Mouse (Mus musculus) heart, embryonic 12.5 days (tissue): ENCODE data around the gene Ankrd42. TPM values are rescaled to one million over a fixed set of nuclear protein-coding genes. Genes with fewer than 3 reads are reported as not detected.

Experiments used
- ATAC-seq: fragments of 200-750 bp; cut with Nextera tagmentation; 2 replicates; pipeline ENCODE4 v1.8.0; 2017; ENCODE audit warnings: moderate TSS enrichment, moderate library complexity; ENCODE audit not compliant: insufficient number of reproducible peaks, low FRiP score
- H3K27ac ChIP-seq: fragments of 300-500 bp; sonication (generic); 2 replicates; pipeline ENCODE4 v1.5.1; 2016; ENCODE audit warnings: mild to moderate bottlenecking, moderate library complexity; ENCODE audit not compliant: poor library complexity, severe bottlenecking
- H3K27me3 ChIP-seq: fragments of 300-500 bp; sonication (generic); replicated peaks from 2 replicates; pipeline ENCODE4 v1.6.1; 2016; ENCODE audit warnings: mild to moderate bottlenecking, moderate library complexity
- H3K36me3 ChIP-seq: fragments of 300-500 bp; sonication (generic); 2 replicates; pipeline ENCODE4 v1.6.1; 2016; ENCODE audit warnings: mild to moderate bottlenecking, moderate library complexity
- H3K4me1 ChIP-seq: fragments of 300-500 bp; sonication (generic); replicated peaks from 2 replicates; pipeline ENCODE4 v1.6.1; 2016; ENCODE audit warnings: mild to moderate bottlenecking
- H3K4me2 ChIP-seq: fragments of 300-500 bp; sonication (generic); 2 replicates; pipeline ENCODE4 v1.6.1; 2016; ENCODE audit warnings: mild to moderate bottlenecking, moderate library complexity
- H3K4me3 ChIP-seq: fragments of 300-500 bp; sonication (generic); 2 replicates; pipeline ENCODE4 v1.5.1; 2016; ENCODE audit warnings: mild to moderate bottlenecking
- H3K9ac ChIP-seq: fragments of 300-500 bp; sonication (generic); 2 replicates; pipeline ENCODE4 v1.6.1; 2016; ENCODE audit warnings: mild to moderate bottlenecking, moderate library complexity
- H3K9me3 ChIP-seq: fragments of 300-500 bp; sonication (generic); replicated peaks from 2 replicates; pipeline ENCODE4 v1.6.1; 2016; ENCODE audit warnings: mild to moderate bottlenecking, moderate library complexity
- WGBS: fragments of 180-500 bp; shearing (Covaris S2); methylation state at CpG from one replicate; pipeline ENCODE4 v1.1.7; 2016; 5-methylcytosine and 5-hydroxymethylcytosine counted together
- polyA plus RNA-seq: library from polyadenylated mRNA; unstranded; fragments of >200 nt; fragmentation: Nextera tagmentation; extraction: Ambion mirVana; gene quantifications from 2 replicates; pipeline ENCODE4 v1.2.1, GENCODE M21; 2016

Gene Ankrd42
- polyA plus RNA-seq, 1 experiment from 2014 or later: 5.4 TPM

DNA sequence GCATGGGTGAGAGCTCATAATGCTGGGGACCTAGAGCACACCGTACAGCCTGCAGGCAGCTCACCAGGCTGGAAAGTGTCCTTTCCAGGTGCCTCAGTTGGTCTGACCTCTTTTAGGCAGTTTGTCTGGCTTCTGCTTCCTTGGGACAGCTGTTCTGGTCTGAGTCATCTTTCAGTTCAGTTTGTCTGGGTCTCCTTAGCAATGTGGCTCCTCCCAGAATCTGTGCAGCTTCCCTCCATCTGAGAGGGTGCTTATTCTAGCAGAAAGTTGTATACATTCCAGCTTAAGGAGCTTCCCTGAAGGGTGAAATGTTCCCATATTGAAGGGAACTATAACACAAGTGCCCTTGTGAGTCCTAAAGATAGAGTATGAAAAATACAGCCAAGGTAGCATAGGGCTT lies 70.2 kb downstream of the Ankrd42 start:
- WGBS: 89% methylated on average over 1 of the region's 1 CpGs
- ATAC-seq: no peak
- Histone ChIP-seq H3K4me2 (no peak overlapping the region), H3K4me3 (no peak overlapping the region), H3K27ac (no peak overlapping the region), H3K9me3 (no peaks in the 10 kb centered on the region), H3K27me3 (no peaks in the 10 kb centered on the region), H3K4me1 (peaks cover 4% of the 10 kb centered on the region; the same call in 1 of the 2 replicates), H3K9ac (no peak overlapping the region), H3K36me3 (peaks cover 17% of the 10 kb centered on the region)

DNA sequence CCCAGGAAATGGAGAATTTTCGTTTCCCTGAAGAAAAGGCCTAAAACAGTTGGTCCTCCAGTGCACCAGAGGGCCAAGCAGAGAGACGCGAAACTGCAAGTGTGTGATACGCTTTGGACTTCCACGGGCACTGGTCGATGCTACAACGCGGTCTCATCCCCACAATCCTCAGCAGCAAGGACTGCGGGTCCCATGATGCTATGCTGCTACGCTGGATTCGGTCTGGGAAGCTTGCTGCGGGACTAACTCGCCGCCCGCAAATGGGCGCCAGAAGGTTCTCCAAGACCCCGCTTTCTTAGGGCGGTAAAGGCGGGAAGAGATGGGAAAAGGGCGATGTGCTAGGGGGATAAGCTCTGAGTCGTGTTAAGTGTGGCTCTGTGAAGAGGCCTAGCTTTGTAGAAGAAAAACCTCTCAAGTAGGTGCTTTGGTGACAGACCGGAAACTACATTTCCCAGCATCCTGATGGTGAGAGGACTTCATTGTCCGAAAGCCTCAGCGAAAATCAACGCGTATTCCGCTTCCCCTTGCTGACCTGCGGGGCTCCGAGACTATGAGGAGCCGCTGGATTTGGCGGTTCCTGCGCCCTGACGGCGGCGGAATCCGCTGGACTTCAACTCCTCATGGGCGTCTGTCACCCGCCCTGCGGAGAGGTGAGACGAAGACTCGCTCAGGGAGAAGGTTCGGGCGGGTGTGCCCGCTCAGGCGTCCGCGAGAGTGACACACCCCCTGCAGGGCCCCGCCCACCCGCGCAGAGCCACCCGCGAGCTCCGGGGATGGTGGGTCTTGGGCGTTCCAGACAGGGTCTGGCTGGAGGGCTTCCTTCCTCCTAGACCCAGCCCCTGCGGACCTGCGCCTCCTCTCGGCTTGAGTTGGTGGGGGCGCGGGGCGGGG lies 75.7 kb downstream of the Ankrd42 start, which contains the start of gene Ccdc90b:
Gene Ccdc90b (plus strand): TSS at position 164 of the 891 bp plus-strand sequence.
- under 1% methylated on average over 60 of the region's 60 CpGs for WGBS
- Histone ChIP-seq H3K4me2 (peak within 1 kb of the TSS; percentile 75), H3K27me3 (no peaks in the 10 kb centered on the region), H3K4me3 (peak within 1 kb of the TSS; percentile 58), H3K36me3 (peaks cover 4% of the 10 kb centered on the region; the same call in 1 of the 2 replicates), H3K4me1 (peaks cover 6% of the 10 kb centered on the region; the same call in 1 of the 2 replicates), H3K9ac (peak within 1 kb of the TSS; percentile 68), H3K27ac (peak within 1 kb of the TSS; percentile 88), H3K9me3 (no peaks in the 10 kb centered on the region)
- peak; percentile 98 for ATAC-seq

DNA sequence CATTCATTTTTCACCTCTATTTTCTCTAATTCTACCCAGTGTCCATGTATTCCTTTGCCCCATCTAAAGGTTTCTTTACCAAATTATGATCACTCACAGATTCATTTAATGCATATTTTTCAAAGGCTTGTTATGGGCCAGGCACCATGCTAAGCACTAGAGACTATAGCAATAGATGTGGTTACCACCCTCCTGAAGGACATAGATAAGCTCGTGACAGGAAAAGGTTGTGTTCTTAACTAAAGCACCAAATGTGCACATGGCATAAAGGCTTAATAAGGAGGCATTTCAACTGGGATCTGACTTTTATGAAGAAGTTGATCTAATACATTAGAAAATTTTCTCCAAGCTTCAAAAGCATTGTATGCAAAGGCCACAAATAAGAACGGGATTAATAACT lies 78.2 kb downstream of the Ankrd42 start:
- no peak overlapping the region for H3K9ac ChIP-seq
- no peak overlapping the region for H3K4me3 ChIP-seq
- no peaks in the 10 kb centered on the region for H3K36me3 ChIP-seq
- H3K27ac ChIP-seq: no peak overlapping the region
- ATAC-seq: no peak
- no peak overlapping the region for H3K4me2 ChIP-seq
- no peaks in the 10 kb centered on the region for H3K9me3 ChIP-seq
- peaks cover 6% of the 10 kb centered on the region; the same call in 1 of the 2 replicates for H3K4me1 ChIP-seq
- 77% methylated on average over 2 of the region's 2 CpGs for WGBS
- H3K27me3 ChIP-seq: no peaks in the 10 kb centered on the region

DNA sequence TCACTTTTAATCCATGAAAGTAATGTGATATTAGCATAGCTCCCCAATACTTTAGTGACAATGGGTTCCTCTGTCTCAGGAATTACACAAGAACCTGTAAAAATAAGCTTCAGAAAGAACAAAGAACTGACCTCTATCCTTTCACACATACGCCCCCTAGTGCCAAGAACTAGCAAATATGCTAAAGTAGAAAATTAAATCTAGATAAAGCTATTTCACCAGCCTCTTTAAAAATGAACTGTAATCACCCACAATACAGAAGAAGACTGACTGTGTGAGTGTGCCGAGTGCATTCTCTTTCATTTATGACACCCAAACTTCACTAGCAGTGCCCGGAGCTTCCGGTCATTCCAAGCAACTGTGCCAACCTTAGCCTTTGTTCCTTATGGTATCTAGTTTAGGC lies 86.0 kb downstream of the Ankrd42 start:
- no peak for ATAC-seq
- H3K4me3 ChIP-seq: no peak overlapping the region
- 53% methylated on average over 4 of the region's 4 CpGs for WGBS

DNA sequence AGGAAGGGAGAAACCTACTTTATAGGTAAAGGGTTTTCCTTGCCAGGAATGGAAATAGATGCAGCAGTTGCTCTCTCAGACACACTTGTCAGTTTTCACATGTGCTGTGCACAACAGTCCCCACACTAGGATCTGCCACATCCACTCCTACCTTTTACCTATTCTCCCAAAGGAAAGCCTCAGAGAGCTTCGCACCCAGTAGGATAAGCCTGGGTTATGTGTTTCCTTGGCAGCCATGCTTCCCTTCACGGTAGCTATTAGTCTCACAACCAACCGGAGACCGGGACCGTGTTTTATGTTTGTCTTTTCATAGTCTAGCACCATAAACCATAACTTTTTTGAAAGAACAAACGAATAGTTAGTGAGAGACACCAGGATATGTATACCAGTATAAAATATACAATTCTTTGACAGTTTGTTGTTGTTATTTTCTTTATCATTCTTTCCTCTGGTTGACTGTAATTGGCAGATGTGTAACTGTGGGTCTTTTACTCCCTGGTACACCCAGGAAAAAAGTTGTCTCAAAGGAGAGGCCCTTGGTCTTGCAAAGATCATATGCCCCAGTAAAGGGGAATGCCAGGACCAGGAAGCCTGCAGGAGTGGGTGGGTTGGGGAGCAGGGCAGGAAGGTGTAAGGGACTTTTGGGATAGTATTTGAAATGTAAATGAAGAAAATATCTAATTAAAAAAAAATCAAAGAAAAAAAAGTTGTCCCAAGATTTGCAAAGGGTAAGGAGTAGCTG lies 86.5 kb downstream of the Ankrd42 start:
- Histone ChIP-seq H3K36me3 (no peaks in the 10 kb centered on the region), H3K27ac (no peak overlapping the region), H3K4me1 (no peaks in the 10 kb centered on the region), H3K9ac (no peak overlapping the region), H3K27me3 (no peaks in the 10 kb centered on the region), H3K4me3 (no peak overlapping the region), H3K4me2 (no peak overlapping the region), H3K9me3 (no peaks in the 10 kb centered on the region)
- ATAC-seq: no peak
- 81% methylated on average over 6 of the region's 6 CpGs for WGBS

More for the DNA sequence above, 86.0 kb downstream of the Ankrd42 start:
- Histone ChIP-seq H3K27ac (no peak overlapping the region), H3K9ac (no peak overlapping the region), H3K36me3 (no peaks in the 10 kb centered on the region), H3K27me3 (no peaks in the 10 kb centered on the region), H3K4me2 (no peak overlapping the region), H3K4me1 (no peaks in the 10 kb centered on the region), H3K9me3 (no peaks in the 10 kb centered on the region)

DNA sequence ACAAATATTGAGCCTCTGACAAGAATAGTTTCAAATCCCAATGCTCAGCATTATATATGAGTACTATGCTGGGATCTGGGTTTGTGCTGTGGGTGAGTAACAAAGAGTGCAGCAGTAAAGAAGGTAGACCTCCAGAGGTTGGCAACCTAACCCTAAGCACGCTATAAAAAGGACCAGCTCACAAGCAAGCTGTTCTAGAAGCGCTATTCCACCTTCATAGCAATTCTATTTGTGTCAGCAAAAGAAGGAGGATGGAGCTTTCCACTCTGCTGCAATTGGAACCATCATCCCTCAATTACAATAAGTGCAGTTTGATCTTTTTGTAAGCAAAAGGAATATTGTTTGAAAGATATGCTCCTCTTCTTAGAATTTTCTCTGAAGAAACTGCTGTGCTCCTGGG lies 90.2 kb downstream of the Ankrd42 start:
- no peaks in the 10 kb centered on the region for H3K4me1 ChIP-seq
- no peak overlapping the region for H3K4me2 ChIP-seq
- H3K27ac ChIP-seq: no peak overlapping the region
- H3K4me3 ChIP-seq: no peak overlapping the region
- WGBS: 75% methylated on average over 2 of the region's 2 CpGs
- ATAC-seq: no peak
- H3K9ac ChIP-seq: no peak overlapping the region
- H3K36me3 ChIP-seq: no peaks in the 10 kb centered on the region
- H3K27me3 ChIP-seq: no peaks in the 10 kb centered on the region
- no peaks in the 10 kb centered on the region for H3K9me3 ChIP-seq

DNA sequence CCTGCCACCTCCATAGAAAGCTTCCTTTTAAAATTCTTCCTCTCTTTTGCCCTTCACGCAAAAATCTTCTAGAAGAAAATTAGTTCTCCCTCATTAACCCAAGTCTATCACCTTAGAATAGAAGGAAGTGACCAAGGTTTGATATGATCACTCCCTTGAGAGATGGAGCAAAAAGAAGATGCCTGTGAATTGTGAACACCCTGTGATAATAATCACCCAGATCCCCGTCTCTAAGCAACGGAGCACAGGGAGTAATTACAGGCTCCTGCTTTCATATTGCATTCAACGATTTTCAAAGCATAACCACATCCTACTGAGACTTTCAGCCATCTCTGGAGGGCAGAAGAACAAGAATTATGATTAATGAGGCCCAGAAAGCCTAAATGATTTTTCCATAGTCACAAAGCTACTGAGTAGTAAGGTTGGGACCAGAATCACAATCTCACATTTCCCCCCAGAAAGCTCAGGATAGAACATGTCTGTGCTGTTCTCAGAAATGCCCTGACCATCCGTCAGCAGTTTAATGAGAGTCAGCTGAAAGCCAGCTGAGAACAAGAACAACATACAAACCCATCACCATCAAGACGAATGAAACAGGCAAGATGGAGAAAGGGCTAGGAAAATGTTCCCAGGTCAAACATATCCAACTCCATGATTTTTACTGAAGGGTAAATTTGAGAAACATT lies 104.4 kb downstream of the Ankrd42 start:
- no peaks in the 10 kb centered on the region for H3K27me3 ChIP-seq
- no peak for ATAC-seq
- no peak overlapping the region for H3K4me3 ChIP-seq
- H3K27ac ChIP-seq: no peak overlapping the region
- H3K36me3 ChIP-seq: no peaks in the 10 kb centered on the region
- H3K4me1 ChIP-seq: no peaks in the 10 kb centered on the region
- 68% methylated on average over 6 of the region's 6 CpGs for WGBS
- no peaks in the 10 kb centered on the region for H3K9me3 ChIP-seq
- H3K9ac ChIP-seq: no peak overlapping the region
- no peak overlapping the region for H3K4me2 ChIP-seq

Other genes starting within 250 kb of the Ankrd42 start
- gene Ccdc90b, start 76.0 kb downstream of the Ankrd42 start, polyA plus RNA-seq: 54.8 and 56.4 TPM in 2 replicates
- 19.9 and 21.1 TPM in 2 replicates for gene Pcf11, start 32.8 kb upstream of the Ankrd42 start, polyA plus RNA-seq
- 6.6 and 9.4 TPM in 2 replicates for gene Rab30, start 104.5 kb upstream of the Ankrd42 start, polyA plus RNA-seq
- 11.6 and 12.6 TPM in 2 replicates for gene Ddias, start 237.1 kb upstream of the Ankrd42 start, polyA plus RNA-seq
- 19.3 and 19.6 TPM in 2 replicates for gene Prcp, start 237.3 kb upstream of the Ankrd42 start, polyA plus RNA-seq